Mouse (Mus musculus) ES-E14 (cell line): ENCODE measurements around the gene Ankrd22. TPM values are rescaled to one million over a fixed set of nuclear protein-coding genes. Genes with fewer than 3 reads are reported as not detected.
"Not testable (repeated sequence)": the region's sequence is repeated elsewhere in the genome, so short reads cannot be mapped to it uniquely, and the experiment has no call there.

Experiments used
- DNase-seq: peaks from one replicate; pipeline ENCODE4 v3.0.0-alpha.2; 2013; ENCODE audit warnings: low read depth, low spot score
- H3K27ac ChIP-seq: 2 replicates; pipeline ENCODE4 v1.5.1; 2012; ENCODE audit warnings: low read depth, mild to moderate bottlenecking, low read length, moderate library complexity, mixed read lengths; ENCODE audit not compliant: poor library complexity, insufficient read depth, severe bottlenecking
- H3K36me3 ChIP-seq: 2 replicates; pipeline ENCODE4 v1.6.1; 2012; ENCODE audit warnings: mild to moderate bottlenecking, low read length, moderate library complexity, mixed read lengths; ENCODE audit not compliant: control insufficient read depth, poor library complexity, insufficient read depth, severe bottlenecking
- H3K4me1 ChIP-seq, 2 experiments: fragments of 150-350 bp in 1 of 2; sonication (generic) in 1 of 2; 2 replicates each; pipeline ENCODE4 v1.6.1; 2012; ENCODE audit warnings: low read length in 2 of 2, mild to moderate bottlenecking in 1 of 2, mixed read lengths in 1 of 2; ENCODE audit not compliant: control insufficient read depth in 2 of 2, insufficient read depth in 2 of 2, poor library complexity in 1 of 2
- H3K4me3 ChIP-seq, 2 experiments: fragments of 150-350 bp in 1 of 2; sonication (generic) in 1 of 2; 2 replicates each; pipeline ENCODE4 v1.5.1; 2012; ENCODE audit warnings: low read length in 2 of 2, low read depth in 1 of 2, mild to moderate bottlenecking in 1 of 2, mixed read lengths in 1 of 2; ENCODE audit not compliant: insufficient read depth in 1 of 2, poor library complexity in 1 of 2, severe bottlenecking in 1 of 2
- H3K9ac ChIP-seq: 2 replicates; pipeline ENCODE4 v1.6.1; 2012; ENCODE audit warnings: low read depth, mild to moderate bottlenecking, low read length, mixed read lengths; ENCODE audit not compliant: poor library complexity, insufficient read depth, severe bottlenecking
- H3K9me3 ChIP-seq: fragments of 150-350 bp; sonication (generic); 2 replicates; pipeline ENCODE4 v1.6.1; 2012; ENCODE audit warnings: low read depth, mild to moderate bottlenecking, low read length; ENCODE audit not compliant: control insufficient read depth, insufficient read depth
- CHD2 ChIP-seq: IDR thresholded peaks from 2 replicates; pipeline ENCODE4 v1.6.1; 2014; ENCODE audit warnings: mild to moderate bottlenecking, low read depth, low read length, inconsistent platforms
- HCFC1 ChIP-seq: IDR thresholded peaks from 2 replicates; pipeline ENCODE4 v1.6.1; 2012; ENCODE audit warnings: low read length, inconsistent platforms, borderline replicate concordance; ENCODE audit not compliant: insufficient read depth
- MAFK ChIP-seq: IDR thresholded peaks from 2 replicates; pipeline ENCODE4 v1.6.1; 2014; ENCODE audit warnings: mild to moderate bottlenecking, low read depth, low read length, inconsistent platforms; ENCODE audit not compliant: insufficient read depth
- ZC3H11A ChIP-seq: IDR thresholded peaks from 2 replicates; pipeline ENCODE4 v1.6.1; 2012; ENCODE audit warnings: low read depth, mild to moderate bottlenecking, inconsistent platforms, low read length, borderline replicate concordance
- ZNF384 ChIP-seq: IDR thresholded peaks from 2 replicates; pipeline ENCODE4 v1.6.1; 2012; ENCODE audit warnings: low read depth, low read length, inconsistent platforms
- in situ Hi-C, 2 experiments: fragments of 600-800 bp; cut with MboI; formaldehyde crosslinking; loops; one replicate each; pipeline ENCODE4 v1.15.1; 2025; ENCODE audit warnings: low sequenced_read_pairs in 2 of 2, inconsistent platforms in 1 of 2; ENCODE audit not compliant: unreplicated experiment in 2 of 2
- total RNA-seq: library from RNA; depleted of rRNA; stranded (reverse); fragments of 300-350 nt; gene quantifications from 2 replicates; pipeline ENCODE4 v1.2.3, GENCODE M21; 2012

The Ankrd22 gene
- total RNA-seq, 1 experiment = 1.2 TPM

DNA sequence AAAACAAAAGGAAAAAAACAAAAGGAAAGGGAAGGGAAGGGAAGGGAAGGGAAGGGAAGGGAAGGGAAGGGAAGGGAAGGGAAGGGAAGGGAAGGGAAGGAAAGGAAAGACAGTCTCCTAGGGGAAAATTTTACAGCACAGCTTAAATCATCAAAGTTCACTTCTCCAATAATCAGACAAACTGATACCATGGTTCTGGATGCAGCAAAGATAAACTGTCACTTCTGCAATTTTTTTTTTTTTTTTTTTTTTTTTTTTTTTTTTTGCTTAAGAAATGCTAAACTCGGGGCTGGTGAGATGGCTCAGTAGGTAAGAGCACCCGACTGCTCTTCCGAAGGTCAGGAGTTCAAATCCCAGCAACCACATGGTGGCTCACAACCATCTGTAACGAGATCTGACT lies 40.3 kb upstream of the Ankrd22 start:
- H3K36me3 ChIP-seq, H3K27ac ChIP-seq, H3K9me3 ChIP-seq, H3K9ac ChIP-seq, H3K4me1 ChIP-seq, H3K4me3 ChIP-seq, DNase-seq, in situ Hi-C loops: not testable (repeated sequence)
- TF ChIP-seq ZNF384 = peak; percentile 59; the same call in 1 of the 2 replicates

DNA sequence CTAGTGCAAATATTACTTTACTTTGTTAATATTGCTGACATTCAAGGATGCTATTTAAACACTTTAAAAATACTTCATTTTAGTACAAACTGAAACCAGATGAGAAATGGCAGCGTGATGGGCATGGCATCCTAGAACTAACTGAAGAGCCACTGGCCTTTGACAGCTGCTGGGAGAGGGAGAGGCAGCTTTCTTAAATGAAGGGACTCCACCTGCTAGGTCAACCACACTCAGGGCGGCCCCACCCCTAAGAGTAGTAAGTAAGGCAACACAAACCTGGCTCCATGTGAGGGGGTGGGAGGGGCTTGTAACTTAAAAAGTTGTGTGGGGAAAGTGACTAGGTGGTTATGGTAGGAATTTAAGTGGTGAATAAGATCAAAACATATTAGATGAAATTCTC lies 36.8 kb upstream of the Ankrd22 start:
- no peaks in the 10 kb centered on the region for H3K9me3 ChIP-seq
- TF ChIP-seq MAFK (no peak), HCFC1 (no peak), ZC3H11A (no peak), CHD2 (no peak), ZNF384 (no peak)
- in situ Hi-C loops = no loop called here

DNA sequence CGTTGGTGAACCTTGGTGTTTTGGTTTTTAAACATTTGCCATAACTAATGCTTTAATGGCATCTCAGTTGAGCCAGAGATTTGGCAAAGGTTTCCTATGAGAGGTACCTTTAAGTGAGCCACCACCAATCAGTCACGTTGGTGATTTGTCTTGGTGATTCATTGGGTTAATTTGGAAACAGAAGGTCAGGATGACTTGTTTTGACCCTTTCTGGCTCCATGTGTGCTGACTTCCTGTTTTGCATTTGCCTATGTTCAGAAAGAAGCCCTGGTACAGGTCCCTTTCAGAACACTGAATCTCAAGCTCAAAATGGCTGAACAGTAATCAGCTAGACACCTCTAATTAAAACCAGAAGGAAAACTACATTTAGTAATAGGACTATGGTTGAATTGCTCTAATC lies 33.6 kb upstream of the Ankrd22 start:
- no peaks in the 10 kb centered on the region for H3K9me3 ChIP-seq
- no peak overlapping the region for H3K27ac ChIP-seq
- no peak overlapping the region for H3K4me3 ChIP-seq
- in situ Hi-C loops = no loop called here
- peaks cover 4% of the 10 kb centered on the region in 2 experiments; a peak in 3 of 4 replicates for H3K4me1 ChIP-seq
- DNase-seq = no peak
- H3K9ac ChIP-seq = no peak overlapping the region
- TF ChIP-seq ZNF384 = no peak
- TF ChIP-seq HCFC1 = no peak
- TF ChIP-seq ZC3H11A = no peak
- no peak for TF ChIP-seq MAFK
- TF ChIP-seq CHD2 = no peak
- H3K36me3 ChIP-seq = no peaks in the 10 kb centered on the region

More for the DNA sequence above, 36.8 kb upstream of the Ankrd22 start:
- no peak for DNase-seq
- Histone ChIP-seq H3K9ac (no peak overlapping the region), H3K36me3 (no peaks in the 10 kb centered on the region), H3K4me3 (no peak overlapping the region), H3K4me1 (peaks cover 0 to 2% of the 10 kb centered on the region in 2 experiments; a peak in 1 of 4 replicates), H3K27ac (no peak overlapping the region)

DNA sequence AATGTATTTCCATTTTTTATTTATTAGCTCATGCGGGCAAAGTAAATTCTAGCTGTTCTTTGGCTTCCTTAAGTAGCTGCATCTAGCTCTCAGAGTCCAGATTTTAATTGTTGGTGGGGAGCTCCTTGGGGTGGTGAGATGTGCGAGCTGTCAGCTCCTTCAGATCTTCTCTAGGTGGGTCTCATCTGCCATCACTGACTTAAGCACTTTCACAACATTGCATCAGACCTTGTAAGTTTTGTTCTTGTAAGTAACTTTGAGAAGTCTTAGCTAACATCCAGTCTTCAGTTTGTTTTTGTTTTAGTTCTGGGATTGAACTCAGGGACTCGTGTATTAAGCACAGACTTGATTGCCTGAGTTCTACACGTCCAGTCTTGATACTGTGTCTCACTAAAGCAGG lies 33.0 kb upstream of the Ankrd22 start:
- no peaks in the 10 kb centered on the region for H3K9me3 ChIP-seq
- TF ChIP-seq CHD2 = no peak
- TF ChIP-seq ZNF384 = no peak
- TF ChIP-seq HCFC1 = no peak
- TF ChIP-seq MAFK = no peak
- TF ChIP-seq ZC3H11A = no peak
- no peak for DNase-seq

DNA sequence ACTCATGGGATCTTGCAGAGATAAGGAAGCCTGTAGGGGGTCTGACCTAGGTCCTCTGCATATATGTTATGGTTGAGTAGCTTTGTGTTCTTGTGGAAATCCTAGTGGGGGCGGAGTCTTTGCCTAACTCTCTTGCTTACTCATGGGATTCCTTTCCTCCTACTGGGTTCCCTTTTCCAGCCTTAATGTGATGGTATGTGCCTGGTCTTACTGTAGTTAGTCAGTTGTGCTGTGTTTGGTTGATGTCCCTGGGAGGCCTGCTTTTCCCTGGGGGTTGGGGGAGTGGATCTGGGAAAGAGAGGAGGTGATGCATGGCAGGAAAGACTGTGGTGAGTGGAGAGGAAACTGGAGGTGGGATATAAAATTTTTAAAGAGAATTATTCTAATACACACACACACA lies 32.2 kb upstream of the Ankrd22 start:
- in situ Hi-C loops = no loop called here
- no peaks in the 10 kb centered on the region for H3K36me3 ChIP-seq
- no peak overlapping the region for H3K9ac ChIP-seq
- H3K27ac ChIP-seq = no peak overlapping the region
- H3K9me3 ChIP-seq = no peaks in the 10 kb centered on the region
- no peak overlapping the region for H3K4me3 ChIP-seq
- H3K4me1 ChIP-seq = peaks cover 3 to 4% of the 10 kb centered on the region in 2 experiments; a peak in 2 of 4 replicates
- no peak for TF ChIP-seq CHD2
- no peak for TF ChIP-seq HCFC1
- no peak for TF ChIP-seq ZC3H11A
- TF ChIP-seq MAFK = no peak
- no peak for DNase-seq

More for the DNA sequence above, 33.0 kb upstream of the Ankrd22 start:
- in situ Hi-C loops = no loop called here
- Histone ChIP-seq H3K36me3 (no peaks in the 10 kb centered on the region), H3K27ac (no peak overlapping the region), H3K4me3 (no peak overlapping the region), H3K9ac (no peak overlapping the region), H3K4me1 (peaks cover 4 to 5% of the 10 kb centered on the region in 2 experiments; a peak in 3 of 4 replicates)
